Mouse (Mus musculus) G1E (cell line): ENCODE data around the gene Shisa7. TPM values are rescaled to one million over a fixed set of nuclear protein-coding genes. Genes with fewer than 3 reads are reported as not detected.

Source experiments
- ATAC-seq: 2 replicates; pipeline ENCODE4 v1.8.0; 2016; ENCODE audit warnings: mild to moderate bottlenecking; ENCODE audit not compliant: insufficient number of reproducible peaks, poor library complexity, low FRiP score, severe bottlenecking; ENCODE audit errors: extremely low read depth
- DNase-seq: peaks from one replicate; pipeline ENCODE4 v3.0.0; 2012; ENCODE audit warnings: low spot score
- H3K27me3 ChIP-seq: 2 replicates; pipeline ENCODE4 v1.6.1; 2012; ENCODE audit warnings: mild to moderate bottlenecking, low read length, inconsistent platforms; ENCODE audit not compliant: insufficient read depth
- H3K36me3 ChIP-seq: replicated peaks from 2 replicates; pipeline ENCODE3; 2012; ENCODE audit warnings: mild to moderate bottlenecking, inconsistent platforms
- H3K4me1 ChIP-seq: 2 replicates; pipeline ENCODE4 v1.6.1; 2012; ENCODE audit warnings: low read depth, low read length, inconsistent platforms, mixed read lengths; ENCODE audit not compliant: insufficient read depth
- H3K4me3 ChIP-seq: 2 replicates; pipeline ENCODE4 v1.5.1; 2012; ENCODE audit warnings: low read depth, mild to moderate bottlenecking, inconsistent platforms, low read length, moderate library complexity, mixed read lengths
- H3K9me3 ChIP-seq: replicated peaks from 2 replicates; pipeline ENCODE4 v1.6.1; 2012; ENCODE audit warnings: inconsistent platforms
- CTCF ChIP-seq: IDR thresholded peaks from 2 replicates; pipeline ENCODE4 v1.5.1; 2012; ENCODE audit warnings: low read depth, low read length, inconsistent platforms, mixed read lengths
- GATA1 ChIP-seq: IDR thresholded peaks from 2 replicates; pipeline ENCODE4 v1.6.1; 2012; ENCODE audit warnings: borderline replicate concordance, low read length, inconsistent platforms, mixed read lengths
- GATA2 ChIP-seq: IDR thresholded peaks from 2 replicates; pipeline ENCODE4 v1.6.1; 2012; ENCODE audit warnings: low read depth, low read length, inconsistent platforms, borderline replicate concordance
- POLR2AphosphoS5 ChIP-seq: IDR thresholded peaks from 2 replicates; pipeline ENCODE4 v1.6.1; 2012; ENCODE audit warnings: low read depth, low read length, inconsistent platforms; ENCODE audit not compliant: insufficient replicate concordance
- TAL1 ChIP-seq: conservative IDR thresholded peaks from 2 replicates; pipeline ENCODE4 v1.6.1; 2012; ENCODE audit warnings: low read depth, low read length, inconsistent platforms, mixed read lengths
- polyA plus RNA-seq: library from polyadenylated mRNA; stranded (reverse); fragments of >175 nt; gene quantifications from 2 replicates; pipeline ENCODE4 v1.2.3, GENCODE M21; 2012
- total RNA-seq, 2 experiments: library from RNA; stranded (forward) in 1 of 2; stranded (reverse) in 1 of 2; fragments of 200-1000 nt in 1 of 2; fragments of >200 nt in 1 of 2; fragmentation: Nextera tagmentation in 1 of 2; gene quantifications; 2 replicates each; pipeline ENCODE4 v1.2.3; 2014 to 2017

The Shisa7 gene
- total and polyA plus RNA-seq, 3 experiments: 0.22 TPM; not detected in 2

DNA sequence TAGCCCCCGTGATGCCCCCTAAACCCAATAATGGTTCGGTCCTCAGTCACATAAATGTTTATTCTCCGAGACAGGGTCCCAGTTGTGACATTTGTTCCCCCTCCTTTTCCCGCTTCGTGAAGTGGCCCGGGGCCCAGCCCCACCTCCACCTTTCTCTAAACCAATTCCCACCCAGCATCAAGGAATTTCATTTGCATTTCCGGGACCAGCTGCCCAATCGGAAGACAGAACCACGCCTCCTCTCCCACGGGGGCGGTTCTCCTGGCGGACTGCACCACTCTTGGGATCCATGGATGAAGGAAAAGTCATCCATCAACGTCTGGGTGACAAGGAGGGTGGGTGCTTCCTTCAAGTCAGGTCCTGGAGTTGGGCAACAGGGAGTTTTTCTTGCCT, 417 bp upstream of the Shisa7 start:
- Histone ChIP-seq H3K4me3 (no peak overlapping the region), H3K36me3 (no peaks in the 10 kb centered on the region), H3K4me1 (0 out of 2 replicates have a peak, but pooled peaks cover 4% of the 10 kb centered on the region), H3K9me3 (no peaks in the 10 kb centered on the region), H3K27me3 (peaks cover 24% of the 10 kb centered on the region)
- TF ChIP-seq CTCF: no peak
- no peak for TF ChIP-seq POLR2AphosphoS5
- TF ChIP-seq TAL1: no peak
- TF ChIP-seq GATA2: no peak
- DNase-seq (no peak), ATAC-seq (no peak)

GRCm38 (mm10) chr7:4843604-4844244, 772 bp downstream of the Shisa7 start:
- Histone ChIP-seq H3K9me3 (no peaks in the 10 kb centered on the region), H3K36me3 (no peaks in the 10 kb centered on the region), H3K4me1 (0 out of 2 replicates have a peak, but pooled peaks cover 4% of the 10 kb centered on the region), H3K4me3 (no peak overlapping the region), H3K27me3 (peaks cover 18% of the 10 kb centered on the region)
- TF ChIP-seq TAL1 (no peak), GATA1 (no peak), GATA2 (no peak), POLR2AphosphoS5 (no peak)
- DNase-seq: no peak
- ATAC-seq: no peak

DNA sequence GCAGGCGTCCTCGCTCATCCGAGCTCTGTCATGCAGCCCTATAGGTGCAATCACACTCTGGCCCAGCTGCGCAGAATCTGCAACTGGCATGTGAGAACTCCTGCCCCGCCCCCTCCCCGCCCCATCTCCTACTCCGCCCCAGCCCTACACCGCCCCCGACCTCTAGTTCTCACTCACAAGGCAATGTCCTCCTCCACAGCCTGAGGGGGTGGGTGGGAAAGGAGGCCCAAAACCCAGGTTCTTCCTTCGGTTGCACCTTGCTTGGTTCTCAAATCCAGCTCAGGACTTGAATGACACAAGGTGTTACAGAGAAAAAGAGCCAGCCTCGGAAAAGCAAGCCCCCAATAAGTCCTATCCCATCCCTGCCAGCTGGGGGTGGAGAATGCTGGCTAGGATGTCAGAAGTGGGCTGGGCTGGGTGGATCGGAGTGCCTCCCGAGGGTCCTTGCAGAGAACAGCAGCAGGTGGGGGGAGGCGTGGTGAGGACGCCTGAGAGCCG, 1.8 kb downstream of the Shisa7 start:
- Histone ChIP-seq H3K27me3 (peaks cover 21% of the 10 kb centered on the region), H3K36me3 (no peaks in the 10 kb centered on the region), H3K4me3 (no peak overlapping the region), H3K9me3 (no peaks in the 10 kb centered on the region), H3K4me1 (0 out of 2 replicates have a peak, but pooled peaks cover 4% of the 10 kb centered on the region)
- TF ChIP-seq CTCF (no peak), GATA2 (no peak), TAL1 (no peak), GATA1 (no peak), POLR2AphosphoS5 (no peak)
- no peak for ATAC-seq
- no peak for DNase-seq

GRCm38 (mm10) chr7:4842077-4842476, 2.4 kb downstream of the Shisa7 start:
- Histone ChIP-seq H3K27me3 (peaks cover 25% of the 10 kb centered on the region), H3K9me3 (no peaks in the 10 kb centered on the region), H3K4me1 (0 out of 2 replicates have a peak, but pooled peaks cover 4% of the 10 kb centered on the region), H3K36me3 (no peaks in the 10 kb centered on the region), H3K4me3 (no peak overlapping the region)
- ATAC-seq: no peak
- TF ChIP-seq GATA2: no peak
- no peak for TF ChIP-seq TAL1
- no peak for TF ChIP-seq GATA1
- TF ChIP-seq CTCF: no peak
- no peak for TF ChIP-seq POLR2AphosphoS5
- no peak for DNase-seq

- no peaks in the 10 kb centered on the region for H3K36me3 ChIP-seq
- no peaks in the 10 kb centered on the region for H3K9me3 ChIP-seq
- no peak overlapping the region for H3K4me3 ChIP-seq
- H3K27me3 ChIP-seq: peaks cover 32% of the 10 kb centered on the region
- DNase-seq (no peak), ATAC-seq (no peak)
- TF ChIP-seq POLR2AphosphoS5 (no peak), GATA2 (no peak), CTCF (no peak), GATA1 (no peak), TAL1 (no peak)
- H3K4me1 ChIP-seq: 0 out of 2 replicates have a peak, but pooled peaks cover under 1% of the 10 kb centered on the region
Observed at GRCm38 (mm10) chr7:4837639-4838038, 6.9 kb downstream of the Shisa7 start.

DNA sequence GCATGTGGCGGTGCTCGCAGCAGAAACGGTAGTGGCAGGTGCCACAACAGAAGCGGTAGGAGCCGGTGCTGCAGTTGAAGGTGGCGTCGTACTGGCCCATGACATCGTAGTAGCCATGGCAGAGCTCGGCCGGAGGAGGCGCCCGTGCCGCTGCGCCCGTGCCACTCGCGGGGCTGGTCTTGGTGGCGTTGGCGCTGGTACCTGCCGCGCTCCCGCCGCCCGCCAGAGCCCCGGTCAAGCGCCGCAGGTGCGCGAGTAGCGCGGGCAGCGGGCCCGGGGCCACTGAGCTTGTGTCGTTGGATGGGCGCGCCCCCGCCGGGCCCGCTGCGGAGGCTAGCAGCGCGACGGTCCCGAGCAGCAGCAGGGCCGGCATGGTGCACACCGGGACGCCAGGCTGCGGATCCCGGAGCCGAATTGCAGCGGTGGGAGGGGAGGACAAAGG, 8.1 kb downstream of the Shisa7 start:
- H3K4me3 ChIP-seq: no peak overlapping the region
- no peak for ATAC-seq
- no peaks in the 10 kb centered on the region for H3K9me3 ChIP-seq
- peaks cover 26% of the 10 kb centered on the region; the same call in 1 of the 2 replicates for H3K27me3 ChIP-seq
- no peaks in the 10 kb centered on the region for H3K36me3 ChIP-seq
- DNase-seq: no peak
- no peak for TF ChIP-seq GATA1
- TF ChIP-seq GATA2: no peak
- no peak for TF ChIP-seq TAL1
- TF ChIP-seq POLR2AphosphoS5: no peak
- TF ChIP-seq CTCF: no peak
- no peaks in the 10 kb centered on the region for H3K4me1 ChIP-seq
